Mouse (Mus musculus) kidney, postnatal 4 days (tissue): ENCODE results near the gene Gm9958.

Source experiments
- DNase-seq, 2 experiments: peaks; one replicate each; pipeline ENCODE4 v3.0.0; 2021; ENCODE audit warnings: mixed read lengths in 2 of 2

Gene Gm9958

GRCm38 (mm10) chr5:90414142-90414924 is 47.3 kb downstream of the Gm9958 start:
- no peak for DNase-seq

- no peak for DNase-seq
These were observed 47.9 kb downstream of the Gm9958 start for GRCm38 (mm10) chr5:90414925-90415295.
